Mouse (Mus musculus) adrenal gland, adult 18-20 months (tissue): Measurements from ENCODE around the gene Rhod. TPM values are rescaled to one million over a fixed set of nuclear protein-coding genes. Genes with fewer than 3 reads are reported as not detected.

Experiments
- DNase-seq, 2 experiments: peaks; one replicate each; pipeline ENCODE4 v3.0.0; 2021 to 2022; ENCODE audit warnings: low spot score in 2 of 2
- total RNA-seq, 2 experiments: library from RNA; stranded (reverse); gene quantifications; 1 replicate in 1 of 2; 2 replicates in 1 of 2; pipeline ENCODE4 v1.2.3; 2021

Gene Rhod
- total RNA-seq, 2 experiments from 2014 or later, result 19.1 to 25.8 TPM

- DNase-seq, result no peak
Measured at GRCm38 (mm10) chr19:4451965-4452364, 12.7 kb upstream of the Rhod start.

- no peak for DNase-seq
Measured at GRCm38 (mm10) chr19:4451098-4451497, 11.9 kb upstream of the Rhod start.

GRCm38 (mm10) chr19:4450666-4451065 lies 11.4 kb upstream of the Rhod start:
- DNase-seq, result no peak

- DNase-seq, result no peak
Measured at GRCm38 (mm10) chr19:4449230-4449629, 10.0 kb upstream of the Rhod start.

- no peak for DNase-seq
Measured at GRCm38 (mm10) chr19:4447445-4447844, 8.2 kb upstream of the Rhod start.

GRCm38 (mm10) chr19:4446661-4447420 lies 7.6 kb upstream of the Rhod start:
- DNase-seq, result no peak

- peak; percentile 71 to 79 for DNase-seq
Measured at GRCm38 (mm10) chr19:4442408-4442807, 3.2 kb upstream of the Rhod start.

- DNase-seq, result no peak
Measured at GRCm38 (mm10) chr19:4441621-4442161, 2.5 kb upstream of the Rhod start.

- peak; percentile 43 to 63 for DNase-seq
Measured at GRCm38 (mm10) chr19:4441090-4441591, 1.9 kb upstream of the Rhod start.

GRCm38 (mm10) chr19:4440222-4440621 lies 990 bp upstream of the Rhod start:
- DNase-seq, result peak in 1 of 2 experiments; percentile 57

- no peak for DNase-seq
Measured at GRCm38 (mm10) chr19:4438791-4439160, 456 bp downstream of the Rhod start.

GRCm38 (mm10) chr19:4437886-4438285 lies 1.3 kb downstream of the Rhod start:
- no peak for DNase-seq

GRCm38 (mm10) chr19:4436254-4436653 lies 3.0 kb downstream of the Rhod start:
- DNase-seq, result no peak

- no peak for DNase-seq
Measured at GRCm38 (mm10) chr19:4434999-4435398, 4.2 kb downstream of the Rhod start.

- DNase-seq, result no peak
Measured at GRCm38 (mm10) chr19:4433756-4434155, 5.5 kb downstream of the Rhod start.

- DNase-seq, result peak in 1 of 2 experiments; percentile 23
Measured at GRCm38 (mm10) chr19:4430091-4430620, 9.1 kb downstream of the Rhod start.

- DNase-seq, result no peak
Measured at GRCm38 (mm10) chr19:4425610-4426366, 13.4 kb downstream of the Rhod start.

- DNase-seq, result no peak
Measured at GRCm38 (mm10) chr19:4423021-4423420, 16.2 kb downstream of the Rhod start.

- no peak for DNase-seq
Measured at GRCm38 (mm10) chr19:4422581-4422980, 16.7 kb downstream of the Rhod start.

GRCm38 (mm10) chr19:4420153-4420910 lies 18.9 kb downstream of the Rhod start:
- no peak for DNase-seq

- DNase-seq, result no peak
Measured at GRCm38 (mm10) chr19:4419711-4420110, 19.5 kb downstream of the Rhod start.
